Mouse (Mus musculus) cerebellum, adult 2 months (tissue): ENCODE results near the gene Klhl10.

Experiments
- CTCF ChIP-seq: fragments of 200-500 bp; IDR thresholded peaks from 2 replicates; pipeline ENCODE4 v1.5.1; 2011; ENCODE audit warnings: low read depth, mild to moderate bottlenecking, control low read depth, low read length, moderate library complexity, borderline replicate concordance; ENCODE audit not compliant: insufficient read depth
- POLR2A ChIP-seq: fragments of 200-500 bp; IDR thresholded peaks from 2 replicates; pipeline ENCODE4 v1.6.1; 2011; ENCODE audit warnings: low read length, control low read depth, borderline replicate concordance; ENCODE audit not compliant: insufficient read depth

DNA sequence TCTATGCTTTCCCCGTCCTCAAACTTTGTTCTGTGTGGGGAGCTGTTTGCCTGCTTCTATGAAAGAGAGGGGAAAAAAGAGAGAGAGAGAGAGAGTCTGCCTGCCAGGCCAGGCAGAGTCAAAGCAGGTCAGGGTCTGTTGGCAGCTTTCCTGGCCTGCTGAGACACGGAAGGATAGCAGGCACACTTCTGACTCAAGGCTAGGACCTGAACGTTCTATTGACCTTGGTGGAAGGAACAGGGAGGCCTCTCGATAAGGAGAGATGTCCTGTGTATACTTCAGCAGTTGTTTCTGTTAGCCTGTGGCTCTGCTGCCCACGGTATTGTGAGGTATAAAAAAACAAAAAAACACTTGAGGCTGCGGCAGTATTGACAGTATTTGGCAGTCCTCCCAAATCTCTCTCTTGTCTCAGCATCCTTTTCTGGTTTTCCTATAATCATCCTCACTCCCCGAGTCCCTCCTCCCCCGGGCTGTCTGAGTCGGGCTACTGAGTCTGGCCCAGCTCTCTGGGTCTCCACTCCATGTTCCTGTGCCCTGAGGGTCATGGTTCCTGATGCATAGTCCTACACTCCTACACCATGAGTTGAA is 13.0 kb upstream of the Klhl10 start:
- no peak for TF ChIP-seq POLR2A
- TF ChIP-seq CTCF: no peak
